Mouse (Mus musculus) layer of hippocampus, postnatal 36 days (tissue): ENCODE data around the gene F11. TPM values are rescaled to one million over a fixed set of nuclear protein-coding genes. Genes with fewer than 3 reads are reported as not detected.

Experiments
- DNase-seq, 2 experiments: peaks; one replicate each; pipeline ENCODE4 v3.0.0; 2022
- total RNA-seq, 2 experiments: library from RNA; stranded (reverse); gene quantifications; 2 replicates each; pipeline ENCODE4 v1.2.3; 2021

Gene F11
- total RNA-seq, 2 experiments from 2014 or later: not detected

GRCm38 (mm10) chr8:45239363-45239762 is 22.5 kb downstream of the F11 start:
- no peak for DNase-seq

GRCm38 (mm10) chr8:45238282-45238681 is 23.5 kb downstream of the F11 start:
- peak in 1 of 2 experiments; percentile 3 for DNase-seq

- DNase-seq: peak; percentile 31 to 44
These were observed 25.5 kb downstream of the F11 start for GRCm38 (mm10) chr8:45236164-45236912.

- no peak for DNase-seq
These were observed 26.6 kb downstream of the F11 start for GRCm38 (mm10) chr8:45235228-45235627.

- no peak for DNase-seq
These were observed 28.6 kb downstream of the F11 start for GRCm38 (mm10) chr8:45233256-45233655.

- DNase-seq: no peak
These were observed 59.4 kb downstream of the F11 start for GRCm38 (mm10) chr8:45202476-45202875.

GRCm38 (mm10) chr8:45201605-45202004 is 60.2 kb downstream of the F11 start:
- peak; percentile 66 for DNase-seq

- no peak for DNase-seq
These were observed 64.5 kb downstream of the F11 start for GRCm38 (mm10) chr8:45197294-45197693.

GRCm38 (mm10) chr8:45195954-45196526 is 65.8 kb downstream of the F11 start:
- no peak for DNase-seq

Other genes starting within 250 kb of the F11 start
- not detected for gene Mtnr1a, start 192.9 kb downstream of the F11 start, total RNA-seq
- gene Klkb1, start 32.8 kb upstream of the F11 start, total RNA-seq: not detected
- gene Gm45753, start 46.4 kb upstream of the F11 start, total RNA-seq: not detected
- gene Cyp4v3, start 71.2 kb upstream of the F11 start, total RNA-seq: 1 to 10 TPM; 6.6 to 6.8 TPM
- 10 to 100 TPM; 12.0 to 12.9 TPM for gene Fam149a, start 120.3 kb upstream of the F11 start, total RNA-seq
- gene Tlr3, start 149.0 kb upstream of the F11 start, total RNA-seq: 1 to 10 TPM; 7.5 to 8.3 TPM
- 100 to 1,000 TPM; 176 to 197 TPM for gene Sorbs2, start 245.8 kb upstream of the F11 start, total RNA-seq